Mouse (Mus musculus) adrenal gland, adult 18-20 months (tissue): ENCODE results near the gene Shc3. TPM values are rescaled to one million over a fixed set of nuclear protein-coding genes. Genes with fewer than 3 reads are reported as not detected.

Source experiments
- DNase-seq, 2 experiments: peaks; one replicate each; pipeline ENCODE4 v3.0.0; 2021 to 2022; ENCODE audit warnings: low spot score in 2 of 2
- total RNA-seq, 2 experiments: library from RNA; stranded (reverse); gene quantifications; 1 replicate in 1 of 2; 2 replicates in 1 of 2; pipeline ENCODE4 v1.2.3; 2021

Gene Shc3
- total RNA-seq, 2 experiments from 2014 or later, result 0.83 to 1.3 TPM

- no peak for DNase-seq
Measured at GRCm38 (mm10) chr13:51418942-51419451, 150.2 kb downstream of the Shc3 start.

GRCm38 (mm10) chr13:51418268-51418941 lies 150.8 kb downstream of the Shc3 start:
- DNase-seq, result peak; percentile 96

GRCm38 (mm10) chr13:51417796-51418195 lies 151.4 kb downstream of the Shc3 start:
- DNase-seq, result no peak

- DNase-seq, result no peak
Measured at GRCm38 (mm10) chr13:51416727-51417126, 152.5 kb downstream of the Shc3 start.

- DNase-seq, result no peak
Measured at GRCm38 (mm10) chr13:51413461-51413860, 155.8 kb downstream of the Shc3 start.

- DNase-seq, result no peak
Measured at GRCm38 (mm10) chr13:51411696-51412430, 157.4 kb downstream of the Shc3 start.

GRCm38 (mm10) chr13:51411243-51411642 lies 158.0 kb downstream of the Shc3 start:
- DNase-seq, result no peak

- DNase-seq, result no peak
Measured at GRCm38 (mm10) chr13:51409936-51410481, 159.2 kb downstream of the Shc3 start.

GRCm38 (mm10) chr13:51408519-51409001 lies 160.7 kb downstream of the Shc3 start, which contains the start of gene S1pr3:
TSS of gene S1pr3 (plus strand) at chr13:51408639.
- DNase-seq, result peak in 1 of 2 experiments; percentile 27

GRCm38 (mm10) chr13:51407541-51408217 lies 161.5 kb downstream of the Shc3 start:
- DNase-seq, result no peak

- no peak for DNase-seq
Measured at GRCm38 (mm10) chr13:51405731-51406320, 163.4 kb downstream of the Shc3 start.

GRCm38 (mm10) chr13:51404566-51404965 lies 164.7 kb downstream of the Shc3 start:
- DNase-seq, result no peak

GRCm38 (mm10) chr13:51400736-51401501 lies 168.3 kb downstream of the Shc3 start:
- DNase-seq, result peak in 1 of 2 experiments; percentile 29

- peak in 1 of 2 experiments; percentile 64 for DNase-seq
Measured at GRCm38 (mm10) chr13:51400186-51400719, 169.0 kb downstream of the Shc3 start.

GRCm38 (mm10) chr13:51399562-51399961 lies 169.7 kb downstream of the Shc3 start:
- no peak for DNase-seq

GRCm38 (mm10) chr13:51397861-51398260 lies 171.4 kb downstream of the Shc3 start:
- no peak for DNase-seq

- no peak for DNase-seq
Measured at GRCm38 (mm10) chr13:51392256-51392655, 177.0 kb downstream of the Shc3 start.

- no peak for DNase-seq
Measured at GRCm38 (mm10) chr13:51391359-51391916, 177.8 kb downstream of the Shc3 start.

- DNase-seq, result no peak
Measured at GRCm38 (mm10) chr13:51390398-51390797, 178.8 kb downstream of the Shc3 start.
